Mouse (Mus musculus) urinary bladder, postnatal 25 days (tissue): ENCODE results near the gene Kif26a.

Source experiments
- DNase-seq: peaks from one replicate; pipeline ENCODE4 v3.0.0; 2022; ENCODE audit warnings: low spot score

Gene Kif26a

GRCm38 (mm10) chr12:112221290-112221689, 75.3 kb downstream of the Kif26a start:
- no peak for DNase-seq

GRCm38 (mm10) chr12:112221754-112222439, 75.9 kb downstream of the Kif26a start:
- DNase-seq = no peak

GRCm38 (mm10) chr12:112223721-112224337, 77.8 kb downstream of the Kif26a start:
- DNase-seq = no peak

GRCm38 (mm10) chr12:112226238-112226637, 80.2 kb downstream of the Kif26a start:
- DNase-seq = no peak

GRCm38 (mm10) chr12:112226656-112227055, 80.6 kb downstream of the Kif26a start:
- DNase-seq = no peak

GRCm38 (mm10) chr12:112229084-112229483, 83.1 kb downstream of the Kif26a start:
- DNase-seq = no peak

- DNase-seq = no peak
These were observed 84.2 kb downstream of the Kif26a start for GRCm38 (mm10) chr12:112230196-112230595.
